Mouse (Mus musculus): Measurements from ENCODE around the gene Art3. TPM values are rescaled to one million over a fixed set of nuclear protein-coding genes. Genes with fewer than 3 reads are reported as not detected.
"Not testable (repeated sequence)": the region's sequence is repeated elsewhere in the genome, so short reads cannot be mapped to it uniquely, and the experiment has no call there.

The Art3 gene
- polyA plus RNA-seq, 1 experiment = 26.2 TPM

- DNase-seq = no peak
- TF ChIP-seq CTCF (IDR thresholded peaks at IDR 0.05; ENCODE audit: insufficient read depth, low read length) = no peak
- no peak for TF ChIP-seq POLR2A (IDR thresholded peaks at IDR 0.05; ENCODE audit: borderline replicate concordance, extremely low read depth, low read depth, low read length)
- Histone ChIP-seq H3K4me3 (replicated peaks; ENCODE audit: extremely low read depth, low read depth, low read length) (no peak overlapping the region), H3K4me1 (ENCODE audit: control insufficient read depth, insufficient read depth, low read length) (peaks cover 4% of the 10 kb centered on the region; the same call in 1 of the 2 replicates)
- 89% methylated on average over 12 of the region's 12 CpGs for WGBS
Observed at GRCm38 (mm10) chr5:92331122-92331521, 505 bp upstream of the Art3 start.

- WGBS = 27% methylated on average over 9 of the region's 9 CpGs
- peak overlapping the region; percentile 66 for H3K4me3 ChIP-seq (replicated peaks; ENCODE audit: extremely low read depth, low read depth, low read length)
- peaks cover 4% of the 10 kb centered on the region; the same call in 1 of the 2 replicates for H3K4me1 ChIP-seq (ENCODE audit: control insufficient read depth, insufficient read depth, low read length)
- TF ChIP-seq CTCF (IDR thresholded peaks at IDR 0.05; ENCODE audit: insufficient read depth, low read length) (no peak), POLR2A (IDR thresholded peaks at IDR 0.05; ENCODE audit: borderline replicate concordance, extremely low read depth, low read depth, low read length) (no peak)
- DNase-seq = no peak
Observed at GRCm38 (mm10) chr5:92332359-92332840, 773 bp downstream of the Art3 start.

GRCm38 (mm10) chr5:92336743-92337142, 5.1 kb downstream of the Art3 start:
- H3K4me3 ChIP-seq (replicated peaks; ENCODE audit: extremely low read depth, low read depth, low read length) = no peak overlapping the region
- no peak for TF ChIP-seq CTCF (IDR thresholded peaks at IDR 0.05; ENCODE audit: insufficient read depth, low read length)
- no peak for TF ChIP-seq POLR2A (IDR thresholded peaks at IDR 0.05; ENCODE audit: borderline replicate concordance, extremely low read depth, low read depth, low read length)
- WGBS = 66% methylated on average over 3 of the region's 3 CpGs
- H3K4me1 ChIP-seq (ENCODE audit: control insufficient read depth, insufficient read depth, low read length) = peaks cover 4% of the 10 kb centered on the region; the same call in 1 of the 2 replicates
- DNase-seq = no peak

GRCm38 (mm10) chr5:92340606-92341005, 9.0 kb downstream of the Art3 start:
- no peak overlapping the region for H3K4me3 ChIP-seq (replicated peaks; ENCODE audit: extremely low read depth, low read depth, low read length)
- 50% methylated on average over 4 of the region's 4 CpGs for WGBS
- TF ChIP-seq POLR2A (IDR thresholded peaks at IDR 0.05; ENCODE audit: borderline replicate concordance, extremely low read depth, low read depth, low read length) (no peak), CTCF (IDR thresholded peaks at IDR 0.05; ENCODE audit: insufficient read depth, low read length) (no peak)
- no peak for DNase-seq
- H3K4me1 ChIP-seq (ENCODE audit: control insufficient read depth, insufficient read depth, low read length) = no peaks in the 10 kb centered on the region

GRCm38 (mm10) chr5:92345006-92345405, 13.4 kb downstream of the Art3 start:
- WGBS = 76% methylated on average over 8 of the region's 8 CpGs
- no peak overlapping the region for H3K4me3 ChIP-seq (replicated peaks; ENCODE audit: extremely low read depth, low read depth, low read length)
- DNase-seq = no peak
- TF ChIP-seq CTCF (IDR thresholded peaks at IDR 0.05; ENCODE audit: insufficient read depth, low read length) = no peak
- no peak for TF ChIP-seq POLR2A (IDR thresholded peaks at IDR 0.05; ENCODE audit: borderline replicate concordance, extremely low read depth, low read depth, low read length)
- H3K4me1 ChIP-seq (ENCODE audit: control insufficient read depth, insufficient read depth, low read length) = peaks cover 8% of the 10 kb centered on the region

- TF ChIP-seq CTCF (IDR thresholded peaks at IDR 0.05; ENCODE audit: insufficient read depth, low read length) = no peak
- 6% methylated on average over 14 of the region's 14 CpGs for WGBS
- peak within 1 kb of the TSS; percentile 52 for H3K4me3 ChIP-seq (replicated peaks; ENCODE audit: extremely low read depth, low read depth, low read length)
- H3K4me1 ChIP-seq (ENCODE audit: control insufficient read depth, insufficient read depth, low read length) = peaks cover 10% of the 10 kb centered on the region
- peak; percentile 27 for DNase-seq
Observed at GRCm38 (mm10) chr5:92348794-92349413, 17.3 kb downstream of the Art3 start, which contains the start of gene Cxcl10. Gene Cxcl10 (minus strand): TSS chr5:92348889.

GRCm38 (mm10) chr5:92349731-92350130, 18.1 kb downstream of the Art3 start:
- peaks cover 10% of the 10 kb centered on the region for H3K4me1 ChIP-seq (ENCODE audit: control insufficient read depth, insufficient read depth, low read length)
- no peak for DNase-seq
- no peak overlapping the region for H3K4me3 ChIP-seq (replicated peaks; ENCODE audit: extremely low read depth, low read depth, low read length)
- 81% methylated on average over 7 of the region's 7 CpGs for WGBS
- TF ChIP-seq CTCF (IDR thresholded peaks at IDR 0.05; ENCODE audit: insufficient read depth, low read length) (no peak), POLR2A (IDR thresholded peaks at IDR 0.05; ENCODE audit: borderline replicate concordance, extremely low read depth, low read depth, low read length) (no peak)

GRCm38 (mm10) chr5:92352716-92353115, 21.1 kb downstream of the Art3 start:
- peaks cover 10% of the 10 kb centered on the region for H3K4me1 ChIP-seq (ENCODE audit: control insufficient read depth, insufficient read depth, low read length)
- not testable (repeated sequence) for H3K4me3 ChIP-seq (replicated peaks; ENCODE audit: extremely low read depth, low read depth, low read length); DNase-seq
- 60% methylated on average over 4 of the region's 4 CpGs for WGBS

GRCm38 (mm10) chr5:92353517-92353916, 21.9 kb downstream of the Art3 start:
- DNase-seq = peak; percentile 37
- H3K4me3 ChIP-seq (replicated peaks; ENCODE audit: extremely low read depth, low read depth, low read length) = peak overlapping the region; percentile 58
- whole genome bisulfite sequencing = 16% methylated on average over 11 of the region's 11 CpGs
- TF ChIP-seq CTCF (IDR thresholded peaks at IDR 0.05; ENCODE audit: insufficient read depth, low read length) (no peak), POLR2A (IDR thresholded peaks at IDR 0.05; ENCODE audit: borderline replicate concordance, extremely low read depth, low read depth, low read length) (no peak)
- peaks cover 6% of the 10 kb centered on the region for H3K4me1 ChIP-seq (ENCODE audit: control insufficient read depth, insufficient read depth, low read length)

- Histone ChIP-seq H3K4me1 (ENCODE audit: control insufficient read depth, insufficient read depth, low read length) (0 out of 2 replicates have a peak, but pooled peaks cover 2% of the 10 kb centered on the region), H3K4me3 (replicated peaks; ENCODE audit: extremely low read depth, low read depth, low read length) (no peak overlapping the region)
- no peak for DNase-seq
- WGBS = 19% methylated on average over 12 of the region's 12 CpGs
- TF ChIP-seq POLR2A (IDR thresholded peaks at IDR 0.05; ENCODE audit: borderline replicate concordance, extremely low read depth, low read depth, low read length) (no peak), CTCF (IDR thresholded peaks at IDR 0.05; ENCODE audit: insufficient read depth, low read length) (no peak)
Observed at GRCm38 (mm10) chr5:92358033-92358432, 26.4 kb downstream of the Art3 start.
